Mouse (Mus musculus) 416B (cell line): Measurements from ENCODE around the gene Snx13.

Experiments used
- DNase-seq: peaks from one replicate; pipeline ENCODE4 v3.0.0; 2011; ENCODE audit warnings: low read depth

Gene Snx13

GRCm38 (mm10) chr12:35046999-35047319 lies at the start of gene Snx13:
TSS of gene Snx13 (plus strand) at chr12:35047186.
- peak; percentile 84 for DNase-seq

GRCm38 (mm10) chr12:34997597-34998182 lies 49.3 kb upstream of the Snx13 start:
- peak; percentile 96 for DNase-seq

GRCm38 (mm10) chr12:34998778-34999467 lies 48.1 kb upstream of the Snx13 start:
- no peak for DNase-seq

- peak; percentile 94 for DNase-seq
These were observed 46.7 kb upstream of the Snx13 start for GRCm38 (mm10) chr12:35000323-35000722.

- DNase-seq, result no peak
These were observed 41.2 kb upstream of the Snx13 start for GRCm38 (mm10) chr12:35005748-35006147.

- no peak for DNase-seq
These were observed 39.1 kb upstream of the Snx13 start for GRCm38 (mm10) chr12:35007851-35008250.

GRCm38 (mm10) chr12:35008340-35009137 lies 38.4 kb upstream of the Snx13 start:
- DNase-seq, result no peak

- DNase-seq, result peak; percentile 75
These were observed 35.5 kb upstream of the Snx13 start for GRCm38 (mm10) chr12:35011462-35011861.

GRCm38 (mm10) chr12:35013950-35014349 lies 33.0 kb upstream of the Snx13 start:
- DNase-seq, result peak; percentile 46

- DNase-seq, result peak; percentile 71
These were observed 30.9 kb upstream of the Snx13 start for GRCm38 (mm10) chr12:35016056-35016455.

- no peak for DNase-seq
These were observed 30.3 kb upstream of the Snx13 start for GRCm38 (mm10) chr12:35016481-35017250.

GRCm38 (mm10) chr12:35018679-35019237 lies 28.2 kb upstream of the Snx13 start:
- peak; percentile 36 for DNase-seq

- no peak for DNase-seq
These were observed 25.7 kb upstream of the Snx13 start for GRCm38 (mm10) chr12:35021285-35021684.

GRCm38 (mm10) chr12:35022066-35022465 lies 24.9 kb upstream of the Snx13 start:
- no peak for DNase-seq

GRCm38 (mm10) chr12:35025916-35026432 lies 21.0 kb upstream of the Snx13 start:
- peak; percentile 47 for DNase-seq

- DNase-seq, result no peak
These were observed 19.5 kb upstream of the Snx13 start for GRCm38 (mm10) chr12:35027533-35027932.

- DNase-seq, result no peak
These were observed 8.1 kb upstream of the Snx13 start for GRCm38 (mm10) chr12:35038668-35039570.

- DNase-seq, result no peak
These were observed 7.4 kb upstream of the Snx13 start for GRCm38 (mm10) chr12:35039571-35039936.

- DNase-seq, result no peak
These were observed 5.0 kb upstream of the Snx13 start for GRCm38 (mm10) chr12:35041964-35042363.

- DNase-seq, result peak; percentile 76
These were observed 532 bp upstream of the Snx13 start for GRCm38 (mm10) chr12:35046310-35046998.
